Mouse (Mus musculus): ENCODE measurements around the gene Dcaf11. TPM values are rescaled to one million over a fixed set of nuclear protein-coding genes. Genes with fewer than 3 reads are reported as not detected.

The Dcaf11 gene
- 97.9 and 118 TPM in 2 replicates for total RNA-seq (2014; rRNA removed)
- polyA plus RNA-seq (2015; fragmentation: Nextera tagmentation; extraction: Ambion mirVana) = 94.1 and 102 TPM in 2 replicates

DNA sequence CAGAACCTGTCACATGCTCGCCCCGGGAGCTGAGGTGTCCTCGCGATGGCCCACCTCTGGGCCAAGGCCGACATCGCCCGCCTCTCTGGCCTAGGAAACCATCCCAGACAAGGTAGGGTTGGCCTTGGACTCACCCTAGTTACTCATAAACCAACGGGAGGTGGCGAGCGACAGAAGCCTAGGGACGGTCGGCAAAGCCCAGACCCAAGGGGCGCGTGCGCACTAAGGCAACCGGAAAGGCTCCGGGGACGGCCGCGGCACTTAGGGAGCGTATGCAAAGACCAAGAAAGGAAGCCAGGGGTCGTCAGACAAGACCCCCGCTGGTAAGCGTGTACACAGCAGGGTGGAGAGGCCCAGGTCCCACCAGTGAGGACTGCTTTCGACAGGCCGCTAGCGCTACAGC, at the start of gene Dcaf11:
Gene Dcaf11 (plus strand): TSS at position 208 of the 403 bp plus-strand sequence.
- peak; percentile 55 for TF ChIP-seq CTCF (IDR thresholded peaks at IDR 0.05; ENCODE audit: low read depth)
- Histone ChIP-seq H3K4me3 (ENCODE audit: low read length) (peak within 1 kb of the TSS; percentile 60), H3K9ac (replicated peaks; ENCODE audit: low read length) (peak within 1 kb of the TSS; percentile 67), H3K27me3 (ENCODE audit: insufficient read depth, low read length) (no peaks in the 10 kb centered on the region), H3K27ac (peak within 1 kb of the TSS; percentile 99), H3K9me3 (ENCODE audit: low read length) (no peaks in the 10 kb centered on the region), H3K4me2 (ENCODE audit: low read depth, low read length) (peak within 1 kb of the TSS; percentile 97), H3K36me3 (ENCODE audit: insufficient read depth, low read length) (peaks cover 12% of the 10 kb centered on the region), H3K4me1 (ENCODE audit: insufficient read depth, low read length) (peaks cover 15% of the 10 kb centered on the region)
- ATAC-seq (peak; percentile 75), DNase-seq (ENCODE audit: low spot score) (peak; percentile 97)
- 0% methylated on average over 27 of the region's 27 CpGs for WGBS

- 65% methylated on average over 22 of the region's 22 CpGs for WGBS
- peaks cover 8% of the 10 kb centered on the region; the same call in 1 of the 2 replicates for H3K36me3 ChIP-seq (ENCODE audit: insufficient read depth, low read length)
- TF ChIP-seq CTCF (IDR thresholded peaks at IDR 0.05; ENCODE audit: low read depth) = no peak
- peak within 1 kb of the TSS; percentile 41; the same call in 1 of the 2 replicates for H3K27ac ChIP-seq
- ATAC-seq (peak; percentile 52), DNase-seq (ENCODE audit: low spot score) (no peak)
- no peaks in the 10 kb centered on the region for H3K9me3 ChIP-seq (ENCODE audit: low read length)
- H3K4me3 ChIP-seq (ENCODE audit: low read length) = peak within 1 kb of the TSS; percentile 2; the same call in 1 of the 2 replicates
- peaks cover 4% of the 10 kb centered on the region; the same call in 1 of the 2 replicates for H3K4me1 ChIP-seq (ENCODE audit: insufficient read depth, low read length)
- H3K27me3 ChIP-seq (ENCODE audit: insufficient read depth, low read length) = no peaks in the 10 kb centered on the region
- H3K9ac ChIP-seq (replicated peaks; ENCODE audit: low read length) = peak within 1 kb of the TSS; percentile 28; the same call in 1 of the 2 replicates
- peak within 1 kb of the TSS; percentile 31 for H3K4me2 ChIP-seq (ENCODE audit: low read depth, low read length)
Observed at GRCm38 (mm10) chr14:55510125-55510731, 49.6 kb upstream of the Dcaf11 start, which contains the start of gene Cpne6. TSS of gene Cpne6 (plus strand) at chr14:55510445.

DNA sequence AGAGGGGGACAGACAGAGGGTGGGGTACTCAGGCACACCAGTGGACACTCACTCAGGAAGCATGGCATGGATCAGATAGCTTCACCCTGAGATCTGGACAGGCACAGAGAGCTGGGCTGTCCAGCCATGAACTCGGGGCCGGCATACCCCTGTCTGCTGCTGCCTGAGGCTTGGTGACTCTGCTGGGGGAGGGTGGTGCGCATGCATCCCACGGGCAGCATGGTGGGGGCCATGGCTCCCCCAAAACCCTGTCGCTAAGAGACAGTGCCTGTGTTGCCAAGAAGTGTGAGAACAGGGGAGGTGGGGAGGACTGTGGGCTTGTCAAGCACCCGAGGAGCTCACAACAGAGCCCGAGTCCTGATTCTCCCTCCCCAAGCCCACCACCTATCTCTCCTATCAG, 48.8 kb upstream of the Dcaf11 start:
- H3K9ac ChIP-seq (replicated peaks; ENCODE audit: low read length) = peak overlapping the region; percentile 28; the same call in 1 of the 2 replicates
- H3K4me2 ChIP-seq (ENCODE audit: low read depth, low read length) = peak overlapping the region; percentile 31
- H3K27ac ChIP-seq = peak overlapping the region; percentile 4; the same call in 1 of the 2 replicates
- H3K4me1 ChIP-seq (ENCODE audit: insufficient read depth, low read length) = peaks cover 4% of the 10 kb centered on the region; the same call in 1 of the 2 replicates
- peaks cover 5% of the 10 kb centered on the region; the same call in 1 of the 2 replicates for H3K36me3 ChIP-seq (ENCODE audit: insufficient read depth, low read length)
- WGBS = 35% methylated on average over 7 of the region's 7 CpGs
- no peaks in the 10 kb centered on the region for H3K27me3 ChIP-seq (ENCODE audit: insufficient read depth, low read length)
- no peaks in the 10 kb centered on the region for H3K9me3 ChIP-seq (ENCODE audit: low read length)
- peak; percentile 75 for ATAC-seq
- H3K4me3 ChIP-seq (ENCODE audit: low read length) = peak overlapping the region; percentile 2; the same call in 1 of the 2 replicates
- peak; percentile 60 for DNase-seq (ENCODE audit: low spot score)
- TF ChIP-seq CTCF (IDR thresholded peaks at IDR 0.05; ENCODE audit: low read depth) = no peak

DNA sequence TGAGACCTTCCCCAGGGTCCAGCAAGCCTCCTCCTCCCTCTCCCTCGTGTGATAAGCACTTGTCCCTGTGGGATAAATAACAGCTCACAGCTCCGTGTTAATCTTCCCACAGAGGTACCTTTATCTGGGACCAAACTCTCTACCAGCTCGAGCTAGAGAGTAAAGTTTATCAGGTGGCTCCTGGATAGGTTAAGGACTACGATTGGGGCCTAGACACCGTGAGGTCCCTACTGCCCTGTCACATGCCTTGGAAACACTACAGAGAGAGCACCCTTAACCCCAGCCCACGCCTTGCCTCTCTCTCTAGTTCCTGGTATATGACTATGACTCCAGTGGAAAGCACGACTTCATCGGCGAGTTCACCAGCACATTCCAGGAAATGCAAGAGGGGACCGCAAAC, 45.9 kb upstream of the Dcaf11 start:
- ATAC-seq (no peak), DNase-seq (ENCODE audit: low spot score) (no peak)
- Histone ChIP-seq H3K27ac (no peak overlapping the region), H3K9ac (replicated peaks; ENCODE audit: low read length) (no peak overlapping the region), H3K9me3 (ENCODE audit: low read length) (no peaks in the 10 kb centered on the region), H3K36me3 (ENCODE audit: insufficient read depth, low read length) (no peaks in the 10 kb centered on the region), H3K4me1 (ENCODE audit: insufficient read depth, low read length) (peaks cover 4% of the 10 kb centered on the region; the same call in 1 of the 2 replicates), H3K4me2 (ENCODE audit: low read depth, low read length) (no peak overlapping the region), H3K4me3 (ENCODE audit: low read length) (no peak overlapping the region), H3K27me3 (ENCODE audit: insufficient read depth, low read length) (no peaks in the 10 kb centered on the region)
- TF ChIP-seq CTCF (IDR thresholded peaks at IDR 0.05; ENCODE audit: low read depth) = no peak
- 70% methylated on average over 10 of the region's 10 CpGs for WGBS

DNA sequence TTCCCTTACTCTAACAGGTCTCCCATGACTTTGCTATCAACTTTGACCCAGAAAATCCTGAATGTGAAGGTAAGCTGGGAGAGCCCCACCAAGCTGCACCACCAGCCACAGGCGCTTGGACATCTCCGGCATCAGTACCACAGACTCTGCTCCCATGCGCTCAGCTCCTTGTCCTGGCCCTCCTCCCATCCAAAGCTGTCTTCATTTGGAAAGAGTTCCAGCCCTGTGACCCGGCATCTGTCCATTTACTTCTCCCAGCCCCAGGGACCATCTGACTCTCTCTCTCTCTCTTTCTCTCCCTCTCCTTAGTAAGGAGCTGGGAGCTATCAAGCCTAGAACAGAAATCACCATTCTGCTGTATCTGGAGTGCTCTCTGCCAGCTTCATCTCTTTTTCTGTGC, 44.0 kb upstream of the Dcaf11 start:
- no peaks in the 10 kb centered on the region for H3K36me3 ChIP-seq (ENCODE audit: insufficient read depth, low read length)
- peaks cover 13% of the 10 kb centered on the region for H3K4me1 ChIP-seq (ENCODE audit: insufficient read depth, low read length)
- 82% methylated on average over 4 of the region's 4 CpGs for WGBS
- TF ChIP-seq CTCF (IDR thresholded peaks at IDR 0.05; ENCODE audit: low read depth) = no peak
- ATAC-seq (no peak), DNase-seq (ENCODE audit: low spot score) (no peak)
- no peaks in the 10 kb centered on the region for H3K27me3 ChIP-seq (ENCODE audit: insufficient read depth, low read length)
- no peak overlapping the region for H3K4me3 ChIP-seq (ENCODE audit: low read length)
- no peak overlapping the region for H3K27ac ChIP-seq
- H3K4me2 ChIP-seq (ENCODE audit: low read depth, low read length) = no peak overlapping the region
- no peaks in the 10 kb centered on the region for H3K9me3 ChIP-seq (ENCODE audit: low read length)
- H3K9ac ChIP-seq (replicated peaks; ENCODE audit: low read length) = no peak overlapping the region

DNA sequence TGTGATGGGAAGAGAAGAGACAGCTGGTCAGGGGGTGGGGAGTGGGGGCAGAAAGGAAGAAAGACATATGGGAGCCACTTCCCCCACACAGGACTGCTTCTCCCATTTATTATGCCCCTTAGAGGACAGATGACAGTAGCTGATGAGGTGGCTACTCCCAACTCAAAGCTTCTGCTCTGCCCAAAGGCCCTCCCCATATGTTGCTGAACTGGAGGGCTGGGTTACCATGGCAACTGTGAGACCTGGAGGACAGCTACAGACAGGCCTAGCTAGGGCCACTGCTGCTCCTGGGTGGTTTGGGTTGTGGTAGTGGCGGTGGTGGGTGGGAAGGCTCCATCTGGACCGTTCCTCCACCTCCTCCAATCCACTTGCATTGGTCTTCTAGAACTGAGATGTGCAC, 40.9 kb upstream of the Dcaf11 start:
- peak overlapping the region; percentile 58 for H3K27ac ChIP-seq
- H3K4me1 ChIP-seq (ENCODE audit: insufficient read depth, low read length) = peaks cover 12% of the 10 kb centered on the region; the same call in 1 of the 2 replicates
- no peaks in the 10 kb centered on the region for H3K27me3 ChIP-seq (ENCODE audit: insufficient read depth, low read length)
- H3K4me2 ChIP-seq (ENCODE audit: low read depth, low read length) = no peak overlapping the region
- H3K9me3 ChIP-seq (ENCODE audit: low read length) = no peaks in the 10 kb centered on the region
- H3K4me3 ChIP-seq (ENCODE audit: low read length) = no peak overlapping the region
- no peak for TF ChIP-seq CTCF (IDR thresholded peaks at IDR 0.05; ENCODE audit: low read depth)
- DNase-seq (ENCODE audit: low spot score) = peak; percentile 81
- ATAC-seq = peak; percentile 66
- H3K36me3 ChIP-seq (ENCODE audit: insufficient read depth, low read length) = no peaks in the 10 kb centered on the region
- H3K9ac ChIP-seq (replicated peaks; ENCODE audit: low read length) = no peak overlapping the region
- 28% methylated on average over 2 of the region's 2 CpGs for WGBS

All from hindbrain, postnatal 0 days (tissue).